Mouse (Mus musculus) liver, embryonic 14.5 days (tissue): ENCODE data around the gene Ppip5k1. TPM values are rescaled to one million over a fixed set of nuclear protein-coding genes. Genes with fewer than 3 reads are reported as not detected.

ENCODE experiments used
- ATAC-seq: fragments of 200-750 bp; cut with Nextera tagmentation; 2 replicates; pipeline ENCODE4 v1.8.0; 2017; ENCODE audit warnings: moderate number of reproducible peaks, mild to moderate bottlenecking, moderate library complexity; ENCODE audit not compliant: insufficient read depth
- DNase-seq, 3 experiments: peaks; one replicate each; pipeline ENCODE4 v3.0.0-alpha.2; 2012 to 2013; ENCODE audit warnings: low read depth in 3 of 3, low spot score in 3 of 3
- H3K27ac ChIP-seq: fragments of 300-500 bp; sonication (generic); 2 replicates; pipeline ENCODE4 v1.5.1; 2014; ENCODE audit warnings: moderate library complexity, mild to moderate bottlenecking, control low read depth, inconsistent platforms
- H3K27me3 ChIP-seq: fragments of 300-500 bp; sonication (generic); 2 replicates; pipeline ENCODE4 v1.6.1; 2014; ENCODE audit warnings: mild to moderate bottlenecking, low read length, moderate library complexity; ENCODE audit not compliant: control insufficient read depth, insufficient read depth
- H3K36me3 ChIP-seq: fragments of 300-500 bp; sonication (generic); replicated peaks from 2 replicates; pipeline ENCODE4 v1.6.1; 2014; ENCODE audit warnings: low read depth; ENCODE audit not compliant: control insufficient read depth, insufficient read depth
- H3K4me1 ChIP-seq, 2 experiments: fragments of 200-500 bp in 1 of 2; fragments of 300-500 bp in 1 of 2; sonication (generic) in 1 of 2; replicated peaks; 2 replicates each; pipeline ENCODE4 v1.6.1; 2012 to 2014; ENCODE audit warnings: antibody characterized with exemption in 1 of 2, inconsistent platforms in 1 of 2, low read length in 1 of 2; ENCODE audit not compliant: control insufficient read depth in 2 of 2, insufficient read depth in 2 of 2
- H3K4me2 ChIP-seq: fragments of 300-500 bp; sonication (generic); 2 replicates; pipeline ENCODE4 v1.6.1; 2014; ENCODE audit warnings: low read depth, mild to moderate bottlenecking, control low read depth, moderate library complexity
- H3K4me3 ChIP-seq, 2 experiments: fragments of 200-500 bp in 1 of 2; fragments of 300-500 bp in 1 of 2; sonication (generic) in 1 of 2; 2 replicates each; pipeline ENCODE4 v1.5.1; 2012 to 2014; ENCODE audit warnings: low read depth in 2 of 2, low read length in 2 of 2, mild to moderate bottlenecking in 2 of 2, control low read depth in 1 of 2, inconsistent platforms in 1 of 2, moderate library complexity in 1 of 2; ENCODE audit not compliant: insufficient read depth in 1 of 2
- H3K9ac ChIP-seq: fragments of 300-500 bp; sonication (generic); replicated peaks from 2 replicates; pipeline ENCODE4 v1.6.1; 2014; ENCODE audit warnings: mild to moderate bottlenecking, control low read depth, moderate library complexity
- H3K9me3 ChIP-seq: fragments of 300-500 bp; sonication (generic); 2 replicates; pipeline ENCODE4 v1.6.1; 2016; ENCODE audit warnings: low read length, mixed read lengths; ENCODE audit not compliant: control insufficient read depth
- CTCF ChIP-seq: IDR thresholded peaks from 2 replicates; pipeline ENCODE4 v1.5.1; 2016; ENCODE audit warnings: antibody characterized with exemption, low read depth, control low read depth
- EP300 ChIP-seq: IDR thresholded peaks from 2 replicates; pipeline ENCODE4 v1.6.1; 2016; ENCODE audit warnings: antibody characterized with exemption, low read depth
- WGBS: fragments of 180-500 bp; shearing (Covaris S2); extraction: QIAGEN DNeasy Blood & Tissue Kit; methylation state at CpG from one replicate; pipeline ENCODE4 v1.1.7; 2014; ENCODE audit not compliant: insufficient replicate concordance; 5-methylcytosine and 5-hydroxymethylcytosine counted together
- polyA plus RNA-seq, 2 experiments: library from polyadenylated mRNA; depleted of rRNA in 1 of 2; stranded (reverse) in 1 of 2; unstranded in 1 of 2; fragments of >200 nt; fragmentation: Nextera tagmentation in 1 of 2; extraction: Ambion mirVana in 1 of 2; gene quantifications; 2 replicates each; pipeline versions ENCODE4 v1.2.1 to v1.2.3; 2012 to 2014

Ppip5k1 gene
- polyA plus RNA-seq, 2 experiments, result 4.5 to 5.6 TPM

GRCm38 (mm10) chr2:121296754-121297231 lies 58.4 kb downstream of the Ppip5k1 start:
- H3K36me3 ChIP-seq, result no peaks in the 10 kb centered on the region
- H3K4me2 ChIP-seq, result no peak overlapping the region
- peaks cover 79% of the 10 kb centered on the region for H3K27me3 ChIP-seq
- ATAC-seq (no peak), DNase-seq (no peak)
- TF ChIP-seq EP300, result no peak
- no peak for TF ChIP-seq CTCF
- no peak overlapping the region for H3K4me3 ChIP-seq
- WGBS, result 15% methylated on average over 6 of the region's 6 CpGs
- peaks cover 0 to 6% of the 10 kb centered on the region in 2 experiments; a peak in 1 of 4 replicates for H3K4me1 ChIP-seq
- no peak overlapping the region for H3K27ac ChIP-seq
- no peak overlapping the region for H3K9ac ChIP-seq
- H3K9me3 ChIP-seq, result no peaks in the 10 kb centered on the region

GRCm38 (mm10) chr2:121295608-121296571 lies 59.3 kb downstream of the Ppip5k1 start:
- TF ChIP-seq CTCF (no peak), EP300 (no peak)
- Histone ChIP-seq H3K9ac (no peak overlapping the region), H3K4me2 (peak overlapping the region; percentile 11; the same call in 1 of the 2 replicates), H3K36me3 (no peaks in the 10 kb centered on the region), H3K9me3 (no peaks in the 10 kb centered on the region), H3K27me3 (peaks cover 85% of the 10 kb centered on the region), H3K27ac (no peak overlapping the region), H3K4me3 (peak overlapping the region; percentile 2 to 15; a peak in 1 of 4 replicates), H3K4me1 (peaks cover 0 to 6% of the 10 kb centered on the region in 2 experiments; a peak in 1 of 4 replicates)
- DNase-seq (no peak), ATAC-seq (no peak)
- 3% methylated on average over 15 of the region's 15 CpGs for WGBS

- Histone ChIP-seq H3K9me3 (no peaks in the 10 kb centered on the region), H3K9ac (no peak overlapping the region), H3K27ac (no peak overlapping the region), H3K36me3 (no peaks in the 10 kb centered on the region), H3K4me2 (peak overlapping the region; percentile 8; the same call in 1 of the 2 replicates), H3K27me3 (peaks cover 86% of the 10 kb centered on the region), H3K4me1 (peaks cover 0 to 7% of the 10 kb centered on the region in 2 experiments; a peak in 2 of 4 replicates), H3K4me3 (peak overlapping the region in 1 of 2 experiments; percentile 15; a peak in 1 of 4 replicates)
- TF ChIP-seq EP300 (no peak), CTCF (no peak)
- ATAC-seq, result no peak
- WGBS, result 3% methylated on average over 18 of the region's 18 CpGs
- DNase-seq, result no peak
Observed at GRCm38 (mm10) chr2:121294753-121295607, 60.2 kb downstream of the Ppip5k1 start.

DNA sequence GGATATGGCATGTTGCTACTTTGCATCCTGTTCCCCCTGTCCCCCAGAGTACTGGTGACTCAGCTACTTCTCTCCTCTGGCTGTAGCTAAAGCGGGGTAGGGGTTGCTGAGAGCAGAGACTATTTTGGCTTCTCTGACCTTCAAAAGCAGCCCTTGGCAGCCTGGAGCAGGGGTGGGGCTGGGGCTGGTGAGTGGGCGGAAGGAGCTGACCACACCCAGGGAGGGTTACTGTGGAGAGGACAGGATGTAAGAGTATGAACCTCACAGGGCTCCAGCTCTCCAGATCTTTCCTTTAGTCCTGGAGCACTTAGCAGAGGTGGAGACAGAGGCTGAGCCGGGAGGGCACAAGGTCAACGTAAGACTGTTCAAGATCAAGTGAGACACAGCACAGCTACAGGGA lies 61.0 kb downstream of the Ppip5k1 start:
- Histone ChIP-seq H3K36me3 (no peaks in the 10 kb centered on the region), H3K9me3 (no peaks in the 10 kb centered on the region), H3K27ac (no peak overlapping the region), H3K9ac (no peak overlapping the region), H3K4me1 (peaks cover 0 to 11% of the 10 kb centered on the region in 2 experiments; a peak in 3 of 4 replicates), H3K27me3 (peaks cover 86% of the 10 kb centered on the region), H3K4me2 (no peak overlapping the region), H3K4me3 (no peak overlapping the region)
- ATAC-seq (no peak), DNase-seq (no peak)
- WGBS, result 12% methylated on average over 4 of the region's 4 CpGs
- TF ChIP-seq EP300 (no peak), CTCF (no peak)
